Mouse (Mus musculus) retina, embryonic 14.5 days (tissue): ENCODE results near the gene Inpp5a.
A peak's percentile ranks its signal among the peaks of the same experiment; 100 is the strongest.

ENCODE experiments used
- DNase-seq: peaks from one replicate; pipeline ENCODE4 v3.0.0-alpha.2; 2015; ENCODE audit warnings: low spot score

Inpp5a gene

DNA sequence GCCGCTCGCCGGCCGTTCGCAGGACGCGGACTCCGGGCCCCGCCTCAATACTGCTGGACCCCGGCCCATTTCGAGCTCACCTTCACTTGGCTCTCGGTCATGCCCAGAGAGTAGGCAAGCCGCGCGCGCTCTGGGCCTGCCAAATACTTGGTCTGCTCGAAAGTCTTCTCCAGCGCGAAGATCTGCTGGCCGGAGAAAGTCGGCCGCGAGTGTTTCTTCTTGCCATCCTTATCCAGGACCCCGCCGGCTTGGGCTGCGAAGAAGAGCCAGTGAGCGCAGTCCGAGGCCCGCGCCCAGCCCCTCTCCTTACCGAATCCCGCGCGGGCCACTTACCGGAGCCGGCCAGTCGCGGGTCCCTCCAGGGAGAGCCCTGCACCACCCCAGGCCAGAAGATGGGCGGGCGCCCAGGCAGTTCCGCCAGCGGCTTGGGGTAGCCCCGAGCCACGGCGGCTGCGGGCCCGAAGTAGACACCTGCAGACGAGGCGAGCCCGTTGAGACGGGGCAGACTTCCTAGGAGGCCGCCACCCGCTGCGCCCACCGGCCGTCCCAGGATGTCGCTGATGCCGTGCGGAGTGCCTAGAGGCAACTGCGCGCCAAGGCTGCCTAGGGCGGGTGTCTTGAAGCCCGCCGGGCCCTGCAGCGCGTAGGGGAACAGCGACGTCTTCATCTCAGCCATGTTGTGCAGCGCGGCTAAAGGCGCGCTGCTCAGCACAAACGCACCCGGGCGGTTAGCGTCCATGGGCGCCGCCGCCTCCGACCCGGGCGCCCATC is 193.1 kb downstream of the Inpp5a start:
- peak; percentile 44 for DNase-seq

DNA sequence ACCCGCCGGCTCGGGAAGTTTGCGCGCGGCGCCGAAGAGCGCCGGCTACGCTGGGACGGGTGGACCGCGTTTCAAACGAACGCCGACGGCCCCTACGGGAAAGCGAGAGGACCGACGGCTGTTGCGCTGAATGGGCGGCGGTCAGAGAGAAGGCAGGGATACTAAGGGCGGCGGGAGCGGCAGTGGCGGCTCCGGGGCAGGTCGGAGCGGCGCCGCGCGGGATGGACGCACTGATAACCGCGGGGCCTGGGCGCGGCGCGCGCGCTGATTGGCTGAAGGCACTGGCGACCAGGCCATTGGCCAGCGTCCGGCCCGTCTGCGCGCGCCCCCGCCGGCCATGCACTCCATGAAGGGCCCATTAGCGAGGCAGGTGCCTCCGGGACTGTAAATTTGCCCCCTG is 193.7 kb downstream of the Inpp5a start, which contains the start of gene Nkx6-2:
Nkx6-2 (minus strand) TSS at position 203 of the 400 bp plus-strand sequence.
- DNase-seq, result peak; percentile 74

DNA sequence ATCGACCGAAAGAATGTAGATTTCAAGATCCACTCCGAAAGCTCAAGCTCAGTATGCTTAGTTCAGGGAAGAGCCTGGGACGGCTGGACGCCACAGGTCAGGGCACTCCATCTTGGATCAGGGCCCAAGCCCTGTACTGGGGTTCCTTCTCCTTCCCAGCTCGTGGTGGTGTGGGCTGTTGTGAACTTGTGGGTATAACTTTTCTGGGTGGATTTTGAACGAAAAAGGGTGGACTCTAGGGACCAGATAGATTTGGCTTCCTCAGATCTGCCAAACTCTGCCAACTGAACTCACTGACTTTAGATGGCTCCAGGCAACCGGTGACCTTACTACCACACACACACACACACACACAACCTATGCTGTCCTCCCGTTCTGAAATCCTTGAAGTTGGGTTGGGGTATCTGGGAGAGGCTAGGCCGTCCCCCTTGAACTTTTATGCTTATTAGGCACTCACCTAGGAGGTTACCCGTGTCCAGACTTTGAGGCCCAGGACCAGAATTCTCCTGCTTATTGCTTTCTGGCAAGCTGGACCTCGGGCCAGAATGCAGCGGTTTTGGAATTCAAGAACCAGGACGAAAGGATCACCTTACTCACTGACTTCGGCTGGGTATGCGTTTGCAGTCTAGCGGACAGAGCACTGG is 194.3 kb downstream of the Inpp5a start:
- DNase-seq, result peak; percentile 25

DNA sequence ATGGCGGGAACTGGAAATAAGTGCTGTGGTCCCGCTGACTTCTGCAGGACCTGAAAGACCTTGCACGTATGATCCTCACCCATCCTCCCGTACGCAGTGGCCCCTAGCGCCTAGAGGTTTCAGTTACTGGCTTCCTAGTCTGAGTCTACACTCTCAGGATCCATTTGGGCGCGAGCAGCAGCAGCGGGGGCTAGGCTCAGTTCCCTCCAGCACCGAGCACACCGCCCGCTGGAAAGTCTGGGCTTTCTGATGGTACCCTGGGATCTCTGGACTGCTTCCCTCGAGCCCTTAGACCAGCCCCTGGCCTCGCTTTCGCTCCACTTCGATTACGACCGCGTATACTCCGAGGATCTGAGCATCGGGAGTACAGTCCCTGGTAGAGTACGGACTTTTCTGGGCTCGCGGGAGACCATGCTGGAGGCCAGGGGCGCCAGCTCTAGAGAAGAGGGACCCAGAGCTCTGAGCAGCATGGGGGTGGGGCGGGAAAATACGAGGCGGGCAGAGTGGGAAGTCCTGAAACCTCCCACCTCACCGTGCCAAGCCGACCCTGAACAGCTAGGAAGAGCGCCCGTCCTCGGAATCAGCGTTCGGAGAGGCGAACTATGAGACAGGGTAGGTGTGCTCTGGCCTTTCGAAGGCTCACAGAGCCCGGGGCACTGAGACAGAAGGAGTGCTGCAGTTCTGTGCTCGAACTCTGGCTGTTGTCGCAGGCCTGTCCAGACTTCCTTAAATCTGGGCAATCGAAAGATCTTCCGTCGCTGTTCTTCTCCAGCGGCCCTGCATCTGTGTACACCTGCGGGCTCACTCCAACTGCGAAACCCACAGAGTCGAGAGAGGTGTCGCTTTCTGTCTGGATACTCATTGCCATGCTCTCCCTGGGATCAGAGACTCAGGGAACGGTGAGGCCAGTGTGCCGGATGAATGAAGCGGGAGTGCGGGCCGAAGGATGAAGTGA is 195.6 kb downstream of the Inpp5a start:
- DNase-seq, result peak; percentile 50

DNA sequence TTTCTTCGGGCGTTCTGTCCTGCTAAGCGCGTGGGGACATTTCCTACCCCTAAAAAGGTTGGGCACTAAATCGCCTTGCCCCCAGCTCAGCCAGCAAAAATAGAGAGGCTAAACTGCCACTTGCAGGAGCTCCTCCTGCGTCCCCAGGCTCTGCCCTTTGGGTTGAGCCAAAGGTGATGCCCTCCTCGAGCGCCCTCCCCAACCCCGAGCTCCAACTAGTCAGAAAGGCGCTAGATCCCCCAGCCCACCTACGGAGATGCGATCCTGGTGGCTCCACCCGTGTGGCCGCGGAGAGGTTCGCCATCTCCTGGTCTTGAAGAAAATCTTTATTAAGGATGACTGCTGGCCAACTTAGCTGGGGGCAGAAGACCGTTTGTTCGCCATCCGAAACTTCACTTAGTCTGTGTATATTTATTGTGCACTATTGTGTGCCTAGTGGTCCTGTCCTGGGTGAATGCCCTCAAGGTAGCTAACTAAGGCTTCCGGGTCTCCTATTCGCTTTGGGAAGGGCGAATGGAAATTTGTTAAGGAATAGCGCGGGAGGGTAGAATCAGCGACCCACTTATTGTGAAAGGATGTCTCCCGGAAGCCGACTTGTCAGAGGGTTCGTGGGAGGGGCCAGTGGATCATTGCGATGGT is 196.4 kb downstream of the Inpp5a start:
- peak; percentile 40 for DNase-seq

DNA sequence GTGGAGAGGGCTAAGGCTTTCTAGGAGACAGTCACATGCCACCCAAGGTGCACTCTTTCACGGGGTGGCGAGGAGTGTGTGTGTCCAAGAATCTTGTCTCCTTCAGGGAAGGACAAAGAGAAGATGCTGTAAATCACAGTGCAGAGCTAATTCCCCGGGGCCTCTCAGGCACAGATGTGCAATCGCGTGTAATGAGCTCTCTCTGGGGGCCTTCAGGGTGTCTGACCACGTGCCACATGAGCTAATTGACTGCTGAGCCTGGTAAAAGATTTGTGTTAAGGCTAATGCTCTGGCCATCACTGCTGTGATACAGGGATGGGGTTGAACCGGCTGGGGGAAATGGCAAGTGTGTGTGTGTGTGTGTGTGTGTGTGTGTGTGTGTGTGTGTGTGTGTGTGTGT is 199.0 kb downstream of the Inpp5a start:
- peak; percentile 63 for DNase-seq

DNA sequence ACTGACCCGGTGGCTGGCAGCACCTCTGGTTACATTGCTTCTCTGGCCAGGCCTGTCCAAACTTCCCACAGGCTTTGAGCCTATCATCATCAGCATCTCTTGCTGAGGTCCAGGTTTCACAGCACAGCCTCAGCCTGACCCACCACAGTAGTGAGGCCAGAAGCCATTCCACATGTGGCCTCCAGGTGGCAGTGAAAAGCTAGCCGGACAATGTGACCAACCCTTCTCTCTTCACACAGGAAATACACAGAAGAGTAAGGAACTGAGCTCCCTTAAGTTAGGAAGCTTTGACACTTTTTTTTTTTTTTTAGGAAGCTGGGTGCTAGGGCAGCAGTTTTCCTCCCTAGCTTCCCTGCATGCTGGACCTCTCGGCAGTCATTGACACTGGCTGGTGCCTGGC is 201.4 kb downstream of the Inpp5a start:
- DNase-seq, result peak; percentile 79

DNA sequence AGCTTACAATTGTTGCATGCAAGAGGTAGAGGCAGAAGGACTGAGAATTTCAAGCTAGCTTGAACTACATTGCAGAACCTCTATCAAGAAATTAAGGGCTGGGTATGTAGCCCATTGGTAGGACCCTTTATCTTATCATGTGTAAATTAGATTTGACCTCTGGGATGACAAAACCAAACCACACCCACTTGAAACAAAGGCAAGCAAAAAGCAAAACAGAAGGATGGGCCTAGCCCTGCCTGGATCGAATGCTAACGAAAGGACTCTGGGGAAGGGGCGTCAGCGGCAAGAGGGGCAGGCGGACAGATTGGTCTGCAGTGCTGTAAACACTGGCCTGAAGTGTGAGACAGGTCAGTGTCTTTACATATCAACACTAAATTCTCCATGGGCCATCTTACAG is 202.4 kb downstream of the Inpp5a start:
- no peak for DNase-seq

DNA sequence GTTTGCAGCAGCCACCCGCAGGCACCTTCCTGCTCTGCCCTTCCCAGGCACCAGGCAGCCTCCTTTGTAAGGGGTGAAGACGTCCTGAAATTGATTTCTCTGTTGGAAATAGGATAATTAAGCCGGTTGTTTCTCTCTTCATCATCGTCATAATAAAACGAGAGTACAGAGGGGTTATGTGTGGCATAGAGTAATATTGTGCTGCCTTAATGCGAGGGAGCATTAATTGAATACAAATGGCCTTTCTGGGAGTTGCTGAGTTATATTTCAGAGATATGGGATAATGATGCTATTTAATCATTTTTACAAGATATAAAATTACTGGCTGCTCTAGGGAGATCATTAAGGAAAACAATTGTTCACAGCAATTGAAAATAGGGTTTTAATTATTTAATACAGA is 206.4 kb downstream of the Inpp5a start:
- DNase-seq, result no peak

DNA sequence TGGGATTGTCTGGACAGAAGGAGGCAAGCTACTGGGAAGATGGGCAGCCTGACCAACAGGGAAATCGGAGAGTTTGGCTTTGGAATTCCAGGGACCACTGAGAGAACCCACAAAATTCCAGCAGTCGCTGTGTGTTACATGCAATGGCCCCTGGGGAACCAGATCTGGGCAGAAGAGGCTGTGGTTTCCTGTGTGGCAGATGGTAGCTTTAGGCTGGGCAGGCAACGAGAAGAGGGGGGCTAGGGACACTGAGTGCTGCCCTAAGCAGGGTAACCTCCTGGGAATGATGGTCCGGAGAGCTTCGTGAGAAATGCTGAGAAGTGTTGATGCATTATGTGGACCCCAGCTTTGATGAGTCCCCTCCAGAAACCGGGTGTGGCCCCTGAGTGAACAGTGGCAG is 207.0 kb downstream of the Inpp5a start:
- no peak for DNase-seq

DNA sequence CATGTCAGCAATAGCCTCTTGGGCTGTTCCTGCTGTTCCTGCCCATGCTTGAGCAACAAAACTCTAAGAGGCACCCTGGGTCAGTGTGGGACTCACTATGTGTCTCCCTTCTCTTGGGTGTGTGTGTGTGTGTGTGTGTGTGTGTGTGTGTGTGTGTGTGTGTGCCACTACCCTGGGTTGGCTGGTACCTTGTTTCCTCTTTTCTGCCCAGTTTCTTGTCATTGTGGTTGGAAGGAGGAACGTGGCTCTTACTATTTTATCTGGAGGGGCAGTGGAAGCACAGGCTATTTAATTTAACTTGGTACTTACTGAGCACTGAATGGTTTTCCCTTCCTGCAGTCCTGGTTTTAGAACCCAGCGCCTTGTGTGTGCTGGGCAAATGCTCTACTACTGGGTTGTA is 221.4 kb downstream of the Inpp5a start:
- no peak for DNase-seq

DNA sequence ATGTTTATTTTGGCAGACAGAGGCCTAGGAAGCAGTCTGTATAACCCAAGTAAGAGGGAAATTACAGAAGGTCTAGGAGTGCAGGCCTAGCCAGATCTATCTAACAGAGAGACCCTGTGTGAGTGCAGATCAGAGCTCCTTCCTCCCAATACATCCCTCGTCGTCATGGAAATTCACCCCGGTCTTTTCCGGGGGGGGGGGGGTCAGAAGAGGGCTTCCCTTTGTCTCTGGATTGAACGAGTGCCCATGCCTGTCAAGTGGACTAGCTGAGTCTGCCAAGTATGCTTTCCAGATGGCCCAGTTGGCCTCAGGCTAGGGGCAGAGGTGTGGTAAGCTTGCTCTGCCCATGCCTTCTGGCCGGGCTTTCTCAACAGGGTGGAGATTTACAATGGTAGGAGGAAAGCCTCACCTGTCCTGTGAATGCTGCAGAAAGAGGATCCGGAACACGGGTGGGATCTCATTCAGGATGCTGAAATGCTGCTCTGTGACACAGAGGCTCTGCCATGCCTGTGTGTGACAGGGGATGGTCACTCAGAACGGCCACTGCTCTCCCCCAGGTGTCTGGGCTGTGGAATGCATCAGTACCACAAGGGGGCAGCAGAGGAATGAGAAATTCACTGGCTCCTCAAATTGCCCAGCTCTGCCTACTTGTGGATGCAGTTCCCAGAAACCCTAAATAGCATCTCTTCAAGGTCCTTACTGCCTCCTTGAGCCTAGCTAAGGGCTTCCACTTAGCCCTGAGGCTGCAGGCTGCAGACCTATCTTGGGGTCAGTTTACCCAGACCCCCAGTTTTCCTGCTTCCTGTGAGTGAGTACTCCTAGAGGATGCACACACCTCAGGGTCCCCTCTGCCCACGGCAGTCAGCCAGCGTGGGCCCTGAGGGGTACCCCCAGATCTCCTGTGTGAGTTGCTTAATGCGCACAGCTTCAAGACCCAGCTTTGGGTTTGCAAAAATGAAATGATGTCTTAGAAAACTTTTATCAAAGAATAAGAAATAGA is 227.2 kb downstream of the Inpp5a start:
- peak; percentile 91 for DNase-seq

DNA sequence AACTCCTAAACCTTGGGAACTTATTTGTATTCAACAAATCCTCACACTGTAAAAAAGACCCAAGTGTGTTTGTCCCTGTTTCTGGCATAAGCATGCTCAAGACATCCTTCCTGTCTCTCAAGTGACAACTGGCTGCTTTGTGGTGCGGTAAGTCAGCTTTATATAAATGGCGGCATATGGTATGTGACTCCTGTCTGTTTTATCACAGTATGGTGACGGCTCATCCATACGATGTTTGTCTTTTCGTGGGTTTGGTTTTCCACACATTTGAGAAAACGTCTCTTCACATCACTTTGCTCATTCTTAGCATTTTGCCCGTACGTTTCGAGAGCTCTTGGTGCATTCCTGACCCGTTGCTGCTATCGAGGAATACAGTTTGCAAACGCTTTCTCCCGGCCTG is 233.7 kb downstream of the Inpp5a start:
- DNase-seq, result no peak

DNA sequence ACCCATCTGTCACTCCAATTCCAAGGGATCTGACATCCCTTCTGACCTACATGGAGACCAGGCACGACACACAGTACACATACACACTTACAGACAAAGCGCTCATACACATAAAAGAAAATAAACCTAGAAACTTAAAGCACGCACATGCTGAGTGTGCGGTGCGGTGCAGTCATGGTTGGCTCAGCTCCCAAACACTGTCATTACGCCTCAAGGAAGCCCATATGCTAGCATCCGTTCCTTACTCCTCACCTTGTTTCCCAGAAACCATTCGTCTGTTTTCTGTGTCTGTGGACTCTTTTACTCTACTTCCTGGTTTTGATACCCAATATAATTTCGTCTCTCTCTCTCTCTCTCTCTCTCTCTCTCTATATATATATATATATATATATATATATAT is 236.2 kb downstream of the Inpp5a start:
- no peak for DNase-seq
